Mouse (Mus musculus): Measurements from ENCODE around the gene Cyp2a12.
"Not testable (repeated sequence)": the region's sequence is repeated elsewhere in the genome, so short reads cannot be mapped to it uniquely, and the experiment has no call there.

- TF ChIP-seq CTCF, EP300 (IDR thresholded peaks at IDR 0.05; ENCODE audit: low read depth): not testable (repeated sequence)
Observed at GRCm38 (mm10) chr7:26981937-26982336, 46.9 kb upstream of the Cyp2a12 start.
